Mouse (Mus musculus): ENCODE data around the gene Fam89a. TPM values are rescaled to one million over a fixed set of nuclear protein-coding genes. Genes with fewer than 3 reads are reported as not detected.
A peak's percentile ranks its signal among the peaks of the same experiment; 100 is the strongest.

The Fam89a gene
- polyA plus RNA-seq, 1 experiment from 2014 or later, result 0.46 TPM

GRCm38 (mm10) chr8:124751191-124751590, 441 bp downstream of the Fam89a start:
- no peaks in the 10 kb centered on the region for H3K9me3 ChIP-seq
- peak overlapping the region; percentile 55 for H3K4me2 ChIP-seq (replicated peaks)
- no peaks in the 10 kb centered on the region for H3K36me3 ChIP-seq
- peak overlapping the region; percentile 27; the same call in 1 of the 2 replicates for H3K9ac ChIP-seq (replicated peaks)
- under 1% methylated on average over 28 of the region's 31 CpGs for WGBS
- H3K27ac ChIP-seq (replicated peaks), result no peak overlapping the region
- peaks cover 49% of the 10 kb centered on the region for H3K27me3 ChIP-seq
- ATAC-seq (replicated peaks), result no peak
- H3K4me1 ChIP-seq, result peaks cover 11% of the 10 kb centered on the region
- peak overlapping the region; percentile 42 for H3K4me3 ChIP-seq

DNA sequence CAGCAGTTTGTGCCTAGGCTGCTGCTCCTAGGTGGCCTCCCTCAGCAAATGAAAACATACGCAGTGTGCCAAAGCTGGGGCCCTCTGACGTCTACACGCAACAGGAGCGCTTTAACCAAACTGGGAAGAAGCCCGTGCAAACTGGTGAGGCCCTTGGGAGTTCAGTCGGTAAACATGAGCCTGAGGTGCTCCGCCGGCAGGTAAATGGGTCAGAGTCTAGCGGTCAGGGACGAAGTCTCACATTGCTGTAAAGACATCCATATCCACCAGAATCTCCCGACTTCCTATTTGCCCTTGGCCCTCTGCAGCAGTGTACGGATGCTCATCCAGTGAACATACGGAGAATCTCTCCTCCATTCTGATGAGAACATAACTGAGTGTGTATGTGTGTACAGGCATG, 5.0 kb downstream of the Fam89a start:
- Histone ChIP-seq H3K4me2 (replicated peaks) (no peak overlapping the region), H3K9me3 (no peaks in the 10 kb centered on the region), H3K4me3 (no peak overlapping the region), H3K27me3 (peaks cover 24% of the 10 kb centered on the region), H3K27ac (replicated peaks) (no peak overlapping the region), H3K36me3 (no peaks in the 10 kb centered on the region), H3K9ac (replicated peaks) (no peak overlapping the region), H3K4me1 (peaks cover 9% of the 10 kb centered on the region)
- ATAC-seq (replicated peaks), result no peak
- WGBS, result 76% methylated on average over 13 of the region's 13 CpGs

DNA sequence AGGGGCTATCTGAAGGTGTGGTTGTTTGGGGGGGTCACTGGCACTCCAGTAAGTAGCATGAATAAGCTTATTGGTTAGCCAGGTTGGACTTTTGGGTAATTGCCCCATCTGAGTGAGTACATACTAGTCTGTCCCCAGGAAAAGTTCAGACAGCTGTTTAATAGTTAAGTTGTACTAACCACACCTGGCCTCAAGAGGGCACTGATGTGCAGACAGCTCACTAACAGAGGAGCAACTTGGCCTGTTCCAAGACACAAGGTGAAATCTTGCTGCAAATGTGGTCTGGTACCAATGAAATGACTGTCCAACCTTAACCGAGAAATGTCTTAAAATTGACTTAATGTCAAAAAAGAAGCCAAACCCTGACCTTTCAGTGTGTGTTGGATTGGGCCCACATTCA, 12.4 kb downstream of the Fam89a start:
- H3K27me3 ChIP-seq, result no peaks in the 10 kb centered on the region
- no peak overlapping the region for H3K27ac ChIP-seq (replicated peaks)
- peaks cover 11% of the 10 kb centered on the region for H3K36me3 ChIP-seq
- H3K4me1 ChIP-seq, result no peaks in the 10 kb centered on the region
- no peak overlapping the region for H3K4me3 ChIP-seq
- no peak for ATAC-seq (replicated peaks)
- no peak overlapping the region for H3K4me2 ChIP-seq (replicated peaks)
- 71% methylated on average over 1 of the region's 1 CpGs for WGBS
- no peaks in the 10 kb centered on the region for H3K9me3 ChIP-seq
- no peak overlapping the region for H3K9ac ChIP-seq (replicated peaks)

GRCm38 (mm10) chr8:124735371-124735911, 16.2 kb downstream of the Fam89a start:
- Histone ChIP-seq H3K27ac (replicated peaks) (no peak overlapping the region), H3K36me3 (peaks cover 49% of the 10 kb centered on the region), H3K4me1 (no peaks in the 10 kb centered on the region), H3K4me2 (replicated peaks) (no peak overlapping the region), H3K4me3 (no peak overlapping the region), H3K9me3 (no peaks in the 10 kb centered on the region), H3K9ac (replicated peaks) (no peak overlapping the region), H3K27me3 (no peaks in the 10 kb centered on the region)
- WGBS, result 68% methylated on average over 3 of the region's 3 CpGs
- ATAC-seq (replicated peaks), result no peak

DNA sequence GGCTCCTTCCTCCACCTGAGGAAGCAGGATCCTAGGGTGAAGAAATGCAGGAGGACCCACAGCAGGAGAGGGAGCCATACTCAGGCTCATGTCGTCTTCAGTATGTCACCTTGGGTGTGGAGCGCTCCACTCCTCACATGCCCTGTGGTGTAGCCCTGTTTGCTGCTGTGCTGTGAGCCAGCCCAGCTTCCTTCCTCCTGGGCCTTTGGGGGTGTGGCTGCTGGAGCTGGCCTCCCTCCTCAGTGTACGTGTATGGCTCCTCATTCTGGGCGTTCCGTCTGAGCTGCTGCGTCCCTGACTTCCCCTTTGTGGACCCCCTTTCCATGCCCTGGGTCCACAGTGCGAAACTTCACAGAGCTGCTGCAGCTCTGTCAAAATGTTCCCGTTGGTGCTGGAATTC, 18.8 kb downstream of the Fam89a start:
- Histone ChIP-seq H3K4me2 (replicated peaks) (no peak overlapping the region), H3K9me3 (no peaks in the 10 kb centered on the region), H3K4me1 (no peaks in the 10 kb centered on the region), H3K9ac (replicated peaks) (no peak overlapping the region), H3K27me3 (no peaks in the 10 kb centered on the region), H3K27ac (replicated peaks) (no peak overlapping the region), H3K36me3 (peaks cover 73% of the 10 kb centered on the region), H3K4me3 (no peak overlapping the region)
- WGBS, result 88% methylated on average over 8 of the region's 8 CpGs
- ATAC-seq (replicated peaks), result no peak

- Histone ChIP-seq H3K4me3 (no peak overlapping the region), H3K27me3 (no peaks in the 10 kb centered on the region), H3K36me3 (peaks cover 37% of the 10 kb centered on the region), H3K9ac (replicated peaks) (no peak overlapping the region), H3K4me2 (replicated peaks) (no peak overlapping the region), H3K9me3 (no peaks in the 10 kb centered on the region), H3K4me1 (peaks cover 28% of the 10 kb centered on the region), H3K27ac (replicated peaks) (no peak overlapping the region)
- ATAC-seq (replicated peaks), result no peak
- 95% methylated on average over 7 of the region's 7 CpGs for WGBS
Measured at GRCm38 (mm10) chr8:124724301-124724700, 27.3 kb downstream of the Fam89a start.

DNA sequence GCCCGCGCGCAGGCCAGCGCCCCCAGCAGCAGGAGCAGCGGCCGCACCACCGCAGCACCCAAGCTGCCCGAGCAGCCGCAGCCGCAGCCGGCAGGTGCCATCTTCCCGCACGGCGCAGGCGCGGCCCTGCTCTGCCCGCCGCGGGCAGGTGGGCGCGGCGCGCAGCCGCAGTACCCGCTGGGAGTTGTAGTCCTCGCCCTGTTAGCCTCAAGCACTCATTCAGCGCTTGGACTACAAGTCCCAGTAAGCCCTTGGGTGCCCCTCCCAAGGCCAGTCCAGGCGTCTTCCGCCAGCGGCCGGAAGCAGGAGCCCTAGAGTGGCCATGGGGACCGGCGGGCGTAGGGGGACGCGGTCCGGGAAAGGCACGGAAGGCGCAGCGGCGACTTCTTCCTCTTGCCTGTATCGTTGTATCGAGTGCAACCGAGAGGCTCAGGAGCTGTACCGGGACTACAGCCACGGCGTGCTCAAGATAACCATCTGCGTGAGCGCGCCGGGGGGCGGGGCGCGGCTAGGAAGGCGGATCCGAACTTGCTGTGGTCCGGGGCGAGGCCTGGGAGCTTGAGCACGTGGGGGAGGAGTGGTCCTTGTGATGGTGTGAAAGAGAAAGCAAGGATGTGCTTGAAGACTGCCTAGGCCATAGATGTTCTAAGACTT, 29.6 kb downstream of the Fam89a start, which contains the start of the genes Ttc13 and Arv1:
Ttc13 (minus strand) TSS at position 122 of the 654 bp plus-strand sequence.
Arv1 (plus strand) TSS at position 278 of the 654 bp plus-strand sequence.
- Histone ChIP-seq H3K4me2 (replicated peaks) (peak within 1 kb of the TSS; percentile 90), H3K4me3 (peak within 1 kb of the TSS; percentile 58), H3K4me1 (peaks cover 28% of the 10 kb centered on the region), H3K9me3 (no peaks in the 10 kb centered on the region), H3K27me3 (no peaks in the 10 kb centered on the region), H3K27ac (replicated peaks) (peak within 1 kb of the TSS; percentile 52), H3K36me3 (peaks cover 15% of the 10 kb centered on the region; the same call in 1 of the 2 replicates), H3K9ac (replicated peaks) (peak within 1 kb of the TSS; percentile 90)
- WGBS, result under 1% methylated on average over 55 of the region's 59 CpGs
- ATAC-seq (replicated peaks), result peak; percentile 100

GRCm38 (mm10) chr8:124720938-124721861, 30.4 kb downstream of the Fam89a start:
- peak overlapping the region; percentile 90 for H3K4me2 ChIP-seq (replicated peaks)
- H3K9me3 ChIP-seq, result no peaks in the 10 kb centered on the region
- H3K4me3 ChIP-seq, result peak overlapping the region; percentile 58
- H3K36me3 ChIP-seq, result peaks cover 7% of the 10 kb centered on the region; the same call in 1 of the 2 replicates
- ATAC-seq (replicated peaks), result peak; percentile 8; the same call in 1 of the 2 replicates
- 2% methylated on average over 31 of the region's 31 CpGs for WGBS
- H3K27me3 ChIP-seq, result no peaks in the 10 kb centered on the region
- H3K9ac ChIP-seq (replicated peaks), result peak overlapping the region; percentile 90
- H3K27ac ChIP-seq (replicated peaks), result peak overlapping the region; percentile 40
- peaks cover 28% of the 10 kb centered on the region for H3K4me1 ChIP-seq

DNA sequence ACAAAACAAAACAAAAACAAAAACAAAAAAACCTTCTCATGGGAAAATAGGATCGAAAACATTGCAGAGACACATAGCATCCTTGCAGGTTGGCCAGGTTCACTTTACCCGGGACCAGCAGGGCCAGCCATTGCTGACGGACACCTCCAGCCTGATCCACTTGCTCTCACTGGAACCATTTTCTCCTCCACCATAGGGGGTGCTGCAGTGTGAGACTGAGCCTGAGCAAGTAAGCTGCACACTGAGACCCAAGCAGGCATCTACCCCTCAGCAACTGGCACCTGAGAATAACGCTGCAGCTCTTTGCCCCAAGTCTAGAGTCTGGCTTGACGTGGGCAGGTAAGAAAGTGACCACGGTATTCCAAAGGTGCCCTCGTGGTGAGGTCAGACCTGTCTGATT, 31.5 kb downstream of the Fam89a start:
- Histone ChIP-seq H3K4me1 (peaks cover 28% of the 10 kb centered on the region), H3K4me3 (peak overlapping the region; percentile 58; the same call in 1 of the 2 replicates), H3K27me3 (no peaks in the 10 kb centered on the region), H3K27ac (replicated peaks) (no peak overlapping the region), H3K9ac (replicated peaks) (0 out of 2 replicates have a peak overlapping the region, but pooled peaks have one; percentile 15), H3K9me3 (no peaks in the 10 kb centered on the region), H3K4me2 (replicated peaks) (no peak overlapping the region), H3K36me3 (no peaks in the 10 kb centered on the region)
- ATAC-seq (replicated peaks), result no peak
- 75% methylated on average over 7 of the region's 7 CpGs for WGBS

- Histone ChIP-seq H3K9ac (replicated peaks) (no peak overlapping the region), H3K27me3 (no peaks in the 10 kb centered on the region), H3K27ac (replicated peaks) (no peak overlapping the region), H3K4me2 (replicated peaks) (no peak overlapping the region), H3K4me3 (no peak overlapping the region), H3K4me1 (peaks cover 10% of the 10 kb centered on the region), H3K36me3 (peaks cover 27% of the 10 kb centered on the region), H3K9me3 (no peaks in the 10 kb centered on the region)
- ATAC-seq (replicated peaks), result no peak
- 87% methylated on average over 8 of the region's 8 CpGs for whole genome bisulfite sequencing
Measured at GRCm38 (mm10) chr8:124715736-124716135, 35.9 kb downstream of the Fam89a start.

- no peaks in the 10 kb centered on the region for H3K27me3 ChIP-seq
- no peak for ATAC-seq (replicated peaks)
- no peaks in the 10 kb centered on the region for H3K4me1 ChIP-seq
- H3K9me3 ChIP-seq, result no peaks in the 10 kb centered on the region
- no peak overlapping the region for H3K4me3 ChIP-seq
- WGBS, result 95% methylated on average over 6 of the region's 6 CpGs
- H3K9ac ChIP-seq (replicated peaks), result no peak overlapping the region
- peaks cover 47% of the 10 kb centered on the region for H3K36me3 ChIP-seq
- no peak overlapping the region for H3K27ac ChIP-seq (replicated peaks)
- H3K4me2 ChIP-seq (replicated peaks), result no peak overlapping the region
Measured at GRCm38 (mm10) chr8:124713207-124713606, 38.4 kb downstream of the Fam89a start.

- whole genome bisulfite sequencing, result 95% methylated on average over 8 of the region's 8 CpGs
- Histone ChIP-seq H3K4me2 (replicated peaks) (no peak overlapping the region), H3K27me3 (no peaks in the 10 kb centered on the region), H3K36me3 (peaks cover 35% of the 10 kb centered on the region), H3K9me3 (no peaks in the 10 kb centered on the region), H3K27ac (replicated peaks) (no peak overlapping the region), H3K4me3 (no peak overlapping the region), H3K9ac (replicated peaks) (no peak overlapping the region), H3K4me1 (no peaks in the 10 kb centered on the region)
- no peak for ATAC-seq (replicated peaks)
Measured at GRCm38 (mm10) chr8:124705823-124706222, 45.8 kb downstream of the Fam89a start.

Data from forebrain, embryonic 15.5 days (tissue).